Mouse (Mus musculus) ES-Bruce4 (cell line): ENCODE measurements around the gene Faim2.

ENCODE experiments used
- CTCF ChIP-seq: IDR thresholded peaks from one replicate; pipeline ENCODE4 v1.8.1; 2011; ENCODE audit warnings: low read depth, low read length
- EP300 ChIP-seq: IDR thresholded peaks from 2 replicates; pipeline ENCODE4 v1.6.1; 2011; ENCODE audit warnings: low read depth, low read length; ENCODE audit not compliant: insufficient read depth
- POLR2A ChIP-seq: IDR thresholded peaks from one replicate; pipeline ENCODE4 v1.8.1; 2011; ENCODE audit warnings: low read length; ENCODE audit not compliant: insufficient read depth

GRCm38 (mm10) chr15:99569123-99569522 lies 41.2 kb upstream of the Faim2 start:
- TF ChIP-seq EP300 = no peak
- TF ChIP-seq CTCF = no peak
- no peak for TF ChIP-seq POLR2A
